Mouse (Mus musculus) hindbrain, embryonic 16.5 days (tissue): ENCODE measurements around the gene Sypl. TPM values are rescaled to one million over a fixed set of nuclear protein-coding genes. Genes with fewer than 3 reads are reported as not detected.

ENCODE experiments used
- ATAC-seq: fragments of 200-750 bp; cut with Nextera tagmentation; 2 replicates; pipeline ENCODE4 v1.8.0; 2017; ENCODE audit warnings: moderate TSS enrichment, moderate library complexity
- H3K27ac ChIP-seq: fragments of 300-500 bp; sonication (generic); 2 replicates; pipeline ENCODE4 v1.5.1; 2014; ENCODE audit warnings: low read depth, mild to moderate bottlenecking, control low read depth, low read length, moderate library complexity
- H3K27me3 ChIP-seq: fragments of 300-500 bp; sonication (generic); replicated peaks from 2 replicates; pipeline ENCODE4 v1.6.1; 2014; ENCODE audit warnings: low read length; ENCODE audit not compliant: control insufficient read depth, insufficient read depth
- H3K36me3 ChIP-seq: fragments of 300-500 bp; sonication (generic); 2 replicates; pipeline ENCODE4 v1.6.1; 2014; ENCODE audit warnings: mild to moderate bottlenecking, low read length, moderate library complexity, mixed read lengths; ENCODE audit not compliant: control insufficient read depth, insufficient read depth
- H3K4me1 ChIP-seq: fragments of 300-500 bp; sonication (generic); 2 replicates; pipeline ENCODE4 v1.6.1; 2014; ENCODE audit warnings: low read depth, low read length; ENCODE audit not compliant: control insufficient read depth, insufficient read depth
- H3K4me2 ChIP-seq: fragments of 300-500 bp; sonication (generic); 2 replicates; pipeline ENCODE4 v1.6.1; 2014; ENCODE audit warnings: mild to moderate bottlenecking, low read length, control low read depth, moderate library complexity
- H3K4me3 ChIP-seq: fragments of 300-500 bp; sonication (generic); 2 replicates; pipeline ENCODE4 v1.5.1; 2014; ENCODE audit warnings: mild to moderate bottlenecking, low read length, control low read depth, moderate library complexity
- H3K9ac ChIP-seq: fragments of 300-500 bp; sonication (generic); 2 replicates; pipeline ENCODE4 v1.6.1; 2014; ENCODE audit warnings: low read depth, mild to moderate bottlenecking, control low read depth, low read length, moderate library complexity
- H3K9me3 ChIP-seq: fragments of 300-500 bp; sonication (generic); 2 replicates; pipeline ENCODE4 v1.6.1; 2014; ENCODE audit warnings: mild to moderate bottlenecking, low read length, moderate library complexity; ENCODE audit not compliant: control insufficient read depth
- WGBS: fragments of 180-500 bp; shearing (Covaris S2); extraction: QIAGEN DNeasy Blood & Tissue Kit; methylation state at CpG from one replicate; pipeline ENCODE4 v1.1.7; 2014; 5-methylcytosine and 5-hydroxymethylcytosine counted together
- polyA plus RNA-seq: library from polyadenylated mRNA; unstranded; fragments of >200 nt; fragmentation: Nextera tagmentation; extraction: Ambion mirVana; gene quantifications from 2 replicates; pipeline ENCODE4 v1.2.1, GENCODE M21; 2015

Sypl gene
- polyA plus RNA-seq, 1 experiment from 2014 or later: 46.0 TPM

GRCm38 (mm10) chr12:33005858-33006257 lies 52.2 kb downstream of the Sypl start:
- H3K4me3 ChIP-seq: no peak overlapping the region
- H3K27me3 ChIP-seq: no peaks in the 10 kb centered on the region
- H3K4me1 ChIP-seq: no peaks in the 10 kb centered on the region
- no peaks in the 10 kb centered on the region for H3K9me3 ChIP-seq
- no peak for ATAC-seq
- 85% methylated on average over 5 of the region's 5 CpGs for WGBS
- no peaks in the 10 kb centered on the region for H3K36me3 ChIP-seq
- H3K9ac ChIP-seq: no peak overlapping the region
- H3K4me2 ChIP-seq: no peak overlapping the region
- no peak overlapping the region for H3K27ac ChIP-seq

- Histone ChIP-seq H3K9me3 (no peaks in the 10 kb centered on the region), H3K36me3 (no peaks in the 10 kb centered on the region), H3K4me3 (no peak overlapping the region), H3K27ac (no peak overlapping the region), H3K9ac (no peak overlapping the region), H3K4me2 (no peak overlapping the region), H3K4me1 (no peaks in the 10 kb centered on the region), H3K27me3 (no peaks in the 10 kb centered on the region)
- no peak for ATAC-seq
- 93% methylated on average over 2 of the region's 2 CpGs for WGBS
These were observed 53.5 kb downstream of the Sypl start for GRCm38 (mm10) chr12:33007176-33007575.

GRCm38 (mm10) chr12:33008305-33009110 lies 54.8 kb downstream of the Sypl start:
- Histone ChIP-seq H3K9ac (no peak overlapping the region), H3K27ac (no peak overlapping the region), H3K4me3 (no peak overlapping the region), H3K4me2 (no peak overlapping the region), H3K9me3 (no peaks in the 10 kb centered on the region), H3K27me3 (no peaks in the 10 kb centered on the region), H3K36me3 (no peaks in the 10 kb centered on the region), H3K4me1 (no peaks in the 10 kb centered on the region)
- peak; percentile 30; the same call in 1 of the 2 replicates for ATAC-seq
- 51% methylated on average over 7 of the region's 7 CpGs for WGBS

- Histone ChIP-seq H3K4me2 (no peak overlapping the region), H3K36me3 (no peaks in the 10 kb centered on the region), H3K9me3 (no peaks in the 10 kb centered on the region), H3K27ac (no peak overlapping the region), H3K27me3 (no peaks in the 10 kb centered on the region), H3K9ac (no peak overlapping the region), H3K4me1 (no peaks in the 10 kb centered on the region), H3K4me3 (no peak overlapping the region)
- ATAC-seq: no peak
- WGBS: 86% methylated on average over 6 of the region's 6 CpGs
These were observed 55.7 kb downstream of the Sypl start for GRCm38 (mm10) chr12:33009206-33009966.

- ATAC-seq: no peak
- 46% methylated on average over 3 of the region's 3 CpGs for WGBS
- Histone ChIP-seq H3K27ac (no peak overlapping the region), H3K9ac (no peak overlapping the region), H3K4me2 (no peak overlapping the region), H3K36me3 (no peaks in the 10 kb centered on the region), H3K27me3 (no peaks in the 10 kb centered on the region), H3K4me3 (no peak overlapping the region), H3K4me1 (no peaks in the 10 kb centered on the region), H3K9me3 (no peaks in the 10 kb centered on the region)
These were observed 56.3 kb downstream of the Sypl start for GRCm38 (mm10) chr12:33010026-33010425.

GRCm38 (mm10) chr12:33014050-33014796 lies 60.5 kb downstream of the Sypl start:
- H3K4me1 ChIP-seq: no peaks in the 10 kb centered on the region
- no peaks in the 10 kb centered on the region for H3K27me3 ChIP-seq
- ATAC-seq: no peak
- WGBS: 31% methylated on average over 7 of the region's 7 CpGs
- no peak overlapping the region for H3K9ac ChIP-seq
- no peaks in the 10 kb centered on the region for H3K36me3 ChIP-seq
- no peaks in the 10 kb centered on the region for H3K9me3 ChIP-seq
- H3K4me2 ChIP-seq: no peak overlapping the region
- no peak overlapping the region for H3K27ac ChIP-seq
- no peak overlapping the region for H3K4me3 ChIP-seq

GRCm38 (mm10) chr12:33015103-33015502 lies 61.4 kb downstream of the Sypl start:
- 88% methylated on average over 1 of the region's 1 CpGs for WGBS
- no peaks in the 10 kb centered on the region for H3K9me3 ChIP-seq
- no peak overlapping the region for H3K27ac ChIP-seq
- no peak overlapping the region for H3K4me2 ChIP-seq
- no peaks in the 10 kb centered on the region for H3K27me3 ChIP-seq
- no peaks in the 10 kb centered on the region for H3K4me1 ChIP-seq
- H3K9ac ChIP-seq: no peak overlapping the region
- no peak overlapping the region for H3K4me3 ChIP-seq
- no peaks in the 10 kb centered on the region for H3K36me3 ChIP-seq
- no peak for ATAC-seq

- Histone ChIP-seq H3K27me3 (no peaks in the 10 kb centered on the region), H3K9ac (no peak overlapping the region), H3K4me1 (no peaks in the 10 kb centered on the region), H3K4me3 (no peak overlapping the region), H3K27ac (no peak overlapping the region), H3K4me2 (no peak overlapping the region), H3K9me3 (no peaks in the 10 kb centered on the region), H3K36me3 (no peaks in the 10 kb centered on the region)
- no peak for ATAC-seq
- WGBS: 78% methylated on average over 7 of the region's 7 CpGs
These were observed 63.4 kb downstream of the Sypl start for GRCm38 (mm10) chr12:33016824-33017705.
